Mouse (Mus musculus) heart, embryonic 14.5 days (tissue): ENCODE measurements around the gene Acss2. TPM values are rescaled to one million over a fixed set of nuclear protein-coding genes. Genes with fewer than 3 reads are reported as not detected.
A peak's percentile ranks its signal among the peaks of the same experiment; 100 is the strongest.

Experiments
- ATAC-seq: fragments of 200-750 bp; cut with Nextera tagmentation; 2 replicates; pipeline ENCODE4 v1.8.0; 2017; ENCODE audit warnings: low read depth, moderate TSS enrichment; ENCODE audit not compliant: insufficient number of reproducible peaks, insufficient read depth, low FRiP score
- H3K27ac ChIP-seq, 2 experiments: fragments of 200-500 bp in 1 of 2; fragments of 300-500 bp in 1 of 2; sonication (generic) in 1 of 2; replicated peaks in 1 of 2; 2 replicates each; pipeline ENCODE4 v1.5.1; 2012 to 2014; ENCODE audit warnings: low read depth in 2 of 2, low read length in 2 of 2, control low read depth in 1 of 2, mild to moderate bottlenecking in 1 of 2, mixed read lengths in 1 of 2; ENCODE audit not compliant: control insufficient read depth in 1 of 2, insufficient read depth in 1 of 2
- H3K27me3 ChIP-seq: fragments of 300-500 bp; sonication (generic); 2 replicates; pipeline ENCODE4 v1.6.1; 2014; ENCODE audit warnings: mild to moderate bottlenecking, low read length, control low read depth; ENCODE audit not compliant: control insufficient read depth, insufficient read depth
- H3K36me3 ChIP-seq: fragments of 300-500 bp; sonication (generic); 2 replicates; pipeline ENCODE4 v1.6.1; 2014; ENCODE audit warnings: mild to moderate bottlenecking, control low read depth, low read length, mixed read lengths; ENCODE audit not compliant: control insufficient read depth, insufficient read depth
- H3K4me1 ChIP-seq, 2 experiments: fragments of 200-500 bp in 1 of 2; fragments of 300-500 bp in 1 of 2; sonication (generic) in 1 of 2; 2 replicates each; pipeline ENCODE4 v1.6.1; 2012 to 2014; ENCODE audit warnings: low read length in 2 of 2, control low read depth in 1 of 2, mixed read lengths in 1 of 2; ENCODE audit not compliant: control insufficient read depth in 2 of 2, insufficient read depth in 2 of 2
- H3K4me2 ChIP-seq: fragments of 300-500 bp; sonication (generic); 2 replicates; pipeline ENCODE4 v1.6.1; 2014; ENCODE audit warnings: mild to moderate bottlenecking, low read length
- H3K4me3 ChIP-seq, 2 experiments: fragments of 200-500 bp in 1 of 2; fragments of 300-500 bp in 1 of 2; sonication (generic) in 1 of 2; 2 replicates each; pipeline ENCODE4 v1.5.1; 2012 to 2014; ENCODE audit warnings: low read length in 2 of 2, mild to moderate bottlenecking in 2 of 2, control low read depth in 1 of 2, low read depth in 1 of 2, moderate library complexity in 1 of 2; ENCODE audit not compliant: control insufficient read depth in 1 of 2, insufficient read depth in 1 of 2
- H3K9ac ChIP-seq: fragments of 300-500 bp; sonication (generic); 2 replicates; pipeline ENCODE4 v1.6.1; 2014; ENCODE audit warnings: mild to moderate bottlenecking, low read length
- H3K9me3 ChIP-seq: fragments of 300-500 bp; sonication (generic); 2 replicates; pipeline ENCODE4 v1.6.1; 2016; ENCODE audit warnings: low read length, control low read depth; ENCODE audit not compliant: control insufficient read depth
- WGBS: fragments of 180-500 bp; shearing (Covaris S2); extraction: QIAGEN DNeasy Blood & Tissue Kit; methylation state at CpG from one replicate; pipeline ENCODE4 v1.1.7; 2014; 5-methylcytosine and 5-hydroxymethylcytosine counted together
- polyA plus RNA-seq: library from polyadenylated mRNA; unstranded; fragments of >200 nt; fragmentation: Nextera tagmentation; extraction: Ambion mirVana; gene quantifications from 2 replicates; pipeline ENCODE4 v1.2.1, GENCODE M21; 2014

Acss2 gene
- polyA plus RNA-seq, 1 experiment from 2014 or later = 19.8 TPM

GRCm38 (mm10) chr2:155623996-155624395 is 106.2 kb downstream of the Acss2 start:
- no peak for ATAC-seq
- Histone ChIP-seq H3K27me3 (0 out of 2 replicates have a peak, but pooled peaks cover 5% of the 10 kb centered on the region), H3K4me1 (no peaks in the 10 kb centered on the region), H3K36me3 (peaks cover 100% of the 10 kb centered on the region), H3K9ac (no peak overlapping the region), H3K27ac (no peak overlapping the region), H3K4me3 (no peak overlapping the region), H3K9me3 (no peaks in the 10 kb centered on the region), H3K4me2 (no peak overlapping the region)
- 83% methylated on average over 6 of the region's 6 CpGs for WGBS

DNA sequence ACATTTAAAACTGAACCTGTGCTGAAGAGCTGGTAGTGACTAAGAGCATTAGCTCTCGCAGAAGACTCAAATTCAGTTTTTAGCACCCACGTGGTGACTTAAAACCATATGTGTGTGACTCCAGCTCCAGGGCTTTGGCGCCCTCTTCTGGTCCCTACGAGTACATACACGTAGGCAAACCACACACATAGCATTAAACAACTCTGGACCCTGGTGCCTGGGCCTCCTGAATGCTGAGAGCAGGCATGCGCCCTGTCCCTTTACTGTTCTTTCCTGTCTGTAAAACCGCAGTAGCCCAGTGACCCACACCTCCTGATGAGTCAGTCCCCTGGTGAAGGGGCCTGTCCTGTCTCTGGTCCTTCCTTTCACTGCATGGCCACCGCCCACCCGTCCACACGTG is 107.0 kb downstream of the Acss2 start:
- Histone ChIP-seq H3K4me2 (no peak overlapping the region), H3K9me3 (no peaks in the 10 kb centered on the region), H3K36me3 (peaks cover 100% of the 10 kb centered on the region), H3K27me3 (peaks cover 10% of the 10 kb centered on the region; the same call in 1 of the 2 replicates), H3K27ac (no peak overlapping the region), H3K9ac (no peak overlapping the region), H3K4me1 (peaks cover 0 to 5% of the 10 kb centered on the region in 2 experiments; a peak in 1 of 4 replicates), H3K4me3 (no peak overlapping the region)
- WGBS = 42% methylated on average over 10 of the region's 10 CpGs
- no peak for ATAC-seq

GRCm38 (mm10) chr2:155626277-155626676 is 108.5 kb downstream of the Acss2 start:
- peaks cover 16% of the 10 kb centered on the region; the same call in 1 of the 2 replicates for H3K27me3 ChIP-seq
- H3K4me1 ChIP-seq = peaks cover 0 to 5% of the 10 kb centered on the region in 2 experiments; a peak in 1 of 4 replicates

GRCm38 (mm10) chr2:155627030-155627738 is 109.4 kb downstream of the Acss2 start:
- H3K9me3 ChIP-seq = no peaks in the 10 kb centered on the region
- ATAC-seq = no peak
- H3K4me2 ChIP-seq = no peak overlapping the region
- peaks cover 100% of the 10 kb centered on the region for H3K36me3 ChIP-seq
- H3K9ac ChIP-seq = no peak overlapping the region
- no peak overlapping the region for H3K4me3 ChIP-seq
- no peak overlapping the region for H3K27ac ChIP-seq
- peaks cover 0 to 5% of the 10 kb centered on the region in 2 experiments; a peak in 1 of 4 replicates for H3K4me1 ChIP-seq
- peaks cover 16% of the 10 kb centered on the region; the same call in 1 of the 2 replicates for H3K27me3 ChIP-seq
- WGBS = 59% methylated on average over 21 of the region's 21 CpGs

More at GRCm38 (mm10) chr2:155626277-155626676, 108.5 kb downstream of the Acss2 start:
- Histone ChIP-seq H3K4me3 (no peak overlapping the region), H3K4me2 (no peak overlapping the region), H3K9ac (no peak overlapping the region), H3K36me3 (peaks cover 100% of the 10 kb centered on the region), H3K27ac (no peak overlapping the region), H3K9me3 (no peaks in the 10 kb centered on the region)
- no peak for ATAC-seq
- WGBS = 62% methylated on average over 15 of the region's 15 CpGs

DNA sequence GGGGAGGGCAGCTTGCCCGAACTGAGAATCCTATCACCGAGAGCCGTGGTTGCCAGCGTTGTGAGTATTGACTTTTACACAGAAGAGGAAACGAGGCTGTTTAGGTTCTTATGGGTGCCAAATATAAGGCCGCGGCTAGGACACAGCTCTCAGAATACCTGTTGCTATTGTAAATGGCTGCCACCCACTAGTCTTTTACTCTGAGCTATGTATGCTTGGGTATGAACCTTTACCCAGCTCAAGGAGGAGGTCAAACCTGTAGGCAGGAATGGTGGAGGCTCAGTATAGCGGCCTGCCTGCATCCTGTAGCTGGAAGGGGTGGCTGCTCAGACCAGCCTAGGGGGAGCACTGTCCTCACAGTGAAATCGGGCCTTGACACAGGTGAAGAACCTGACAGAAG is 110.4 kb downstream of the Acss2 start:
- Histone ChIP-seq H3K27ac (no peak overlapping the region), H3K9me3 (no peaks in the 10 kb centered on the region), H3K4me2 (no peak overlapping the region), H3K4me3 (no peak overlapping the region), H3K27me3 (peaks cover 16% of the 10 kb centered on the region; the same call in 1 of the 2 replicates), H3K4me1 (peaks cover 0 to 5% of the 10 kb centered on the region in 2 experiments; a peak in 1 of 4 replicates), H3K36me3 (peaks cover 100% of the 10 kb centered on the region), H3K9ac (no peak overlapping the region)
- 87% methylated on average over 9 of the region's 9 CpGs for WGBS
- ATAC-seq = no peak

GRCm38 (mm10) chr2:155628519-155628918 is 110.8 kb downstream of the Acss2 start:
- no peak overlapping the region for H3K9ac ChIP-seq
- ATAC-seq = no peak
- peaks cover 0 to 5% of the 10 kb centered on the region in 2 experiments; a peak in 1 of 4 replicates for H3K4me1 ChIP-seq
- WGBS = 80% methylated on average over 13 of the region's 13 CpGs
- H3K36me3 ChIP-seq = peaks cover 100% of the 10 kb centered on the region
- H3K27ac ChIP-seq = no peak overlapping the region
- H3K4me3 ChIP-seq = no peak overlapping the region
- H3K9me3 ChIP-seq = no peaks in the 10 kb centered on the region
- peaks cover 16% of the 10 kb centered on the region; the same call in 1 of the 2 replicates for H3K27me3 ChIP-seq
- no peak overlapping the region for H3K4me2 ChIP-seq

- 24% methylated on average over 35 of the region's 35 CpGs for WGBS
- ATAC-seq = no peak
- H3K27me3 ChIP-seq = peaks cover 16% of the 10 kb centered on the region; the same call in 1 of the 2 replicates
- peak overlapping the region; percentile 34; the same call in 1 of the 2 replicates for H3K9ac ChIP-seq
- H3K4me1 ChIP-seq = peaks cover 0 to 5% of the 10 kb centered on the region in 2 experiments; a peak in 1 of 4 replicates
- no peak overlapping the region for H3K27ac ChIP-seq
- no peaks in the 10 kb centered on the region for H3K9me3 ChIP-seq
- H3K4me3 ChIP-seq = no peak overlapping the region
- H3K36me3 ChIP-seq = peaks cover 100% of the 10 kb centered on the region
- H3K4me2 ChIP-seq = peak overlapping the region; percentile 34
Measured at GRCm38 (mm10) chr2:155629231-155629661, 111.5 kb downstream of the Acss2 start.
